Comparison of ENCODE assay signal across 8 mouse cellular contexts in genomic region chr2:129393524-129393923, GRCm38 (mm10). TPM values are rescaled to one million over a fixed set of nuclear protein-coding genes. Genes with fewer than 3 reads are reported as not detected.
A peak's percentile ranks its signal among the peaks of the same experiment; 100 is the strongest.
DNase-seq lines count a peak whose midpoint lies in the region; ATAC-seq and TF ChIP-seq lines count a peak whose summit lies in the region.

No protein-coding gene starts in this region.

- no peaks in the 10 kb centered on the region for H3K9me3 ChIP-seq in heart, embryonic 12.5 days (replicated peaks)
- H3K9me3 ChIP-seq in heart, embryonic 11.5 days (replicated peaks; ENCODE audit: control insufficient read depth, low read length) = no peaks in the 10 kb centered on the region
- H3K9me3 ChIP-seq in embryonic facial prominence, embryonic 14.5 days (ENCODE audit: control insufficient read depth, low read length) = no peaks in the 10 kb centered on the region
- H3K9me3 ChIP-seq in forebrain, embryonic 15.5 days = no peaks in the 10 kb centered on the region

- peak; percentile 18 for DNase-seq in thymus, postnatal 0 days (ENCODE audit: low spot score)
- DNase-seq in thymus, postnatal 36 days = no peak
- DNase-seq in embryonic facial prominence, embryonic 14.5 days (ENCODE audit: low spot score) = peak; percentile 7
- DNase-seq in layer of hippocampus, adult 9-10 months (ENCODE audit: low spot score) = no peak

- no peak for TF ChIP-seq POLR2A in olfactory bulb, adult 2 months (IDR thresholded peaks at IDR 0.05; ENCODE audit: insufficient read depth, low read depth, low read length)

- TF ChIP-seq CTCF in olfactory bulb, adult 2 months (IDR thresholded peaks at IDR 0.05; ENCODE audit: insufficient read depth, low read depth, low read length) = 0 out of 2 replicates have a peak, but pooled peaks have one; percentile 14

- no peak overlapping the region for H3K4me2 ChIP-seq in heart, embryonic 12.5 days
- H3K4me2 ChIP-seq in heart, embryonic 11.5 days = no peak overlapping the region
- H3K4me2 ChIP-seq in embryonic facial prominence, embryonic 14.5 days (ENCODE audit: low read depth, low read length) = no peak overlapping the region
- no peak overlapping the region for H3K4me2 ChIP-seq in forebrain, embryonic 15.5 days (replicated peaks)

- no peak overlapping the region for H3K4me3 ChIP-seq in heart, embryonic 12.5 days
- no peak overlapping the region for H3K4me3 ChIP-seq in heart, embryonic 11.5 days (ENCODE audit: low read depth, low read length)
- no peak overlapping the region for H3K4me3 ChIP-seq in embryonic facial prominence, embryonic 14.5 days (ENCODE audit: low read depth, low read length)
- H3K4me3 ChIP-seq in olfactory bulb, adult 2 months (ENCODE audit: insufficient read depth, low read depth, low read length) = no peak overlapping the region
- no peak overlapping the region for H3K4me3 ChIP-seq in forebrain, embryonic 15.5 days

- WGBS in heart, embryonic 12.5 days = 24% methylated on average over 6 of the region's 6 CpGs
- 31% methylated on average over 6 of the region's 6 CpGs for WGBS in heart, embryonic 11.5 days (ENCODE audit: insufficient replicate concordance)
- WGBS in embryonic facial prominence, embryonic 14.5 days = 29% methylated on average over 6 of the region's 6 CpGs
- WGBS in olfactory bulb, adult 2 months = 40% methylated on average over 6 of the region's 6 CpGs
- WGBS in forebrain, embryonic 15.5 days = 27% methylated on average over 6 of the region's 6 CpGs

- H3K4me1 ChIP-seq in heart, embryonic 12.5 days (replicated peaks) = no peaks in the 10 kb centered on the region
- no peaks in the 10 kb centered on the region for H3K4me1 ChIP-seq in heart, embryonic 11.5 days (ENCODE audit: control insufficient read depth, insufficient read depth, low read length)
- no peaks in the 10 kb centered on the region for H3K4me1 ChIP-seq in embryonic facial prominence, embryonic 14.5 days (ENCODE audit: control insufficient read depth, insufficient read depth, low read length)
- H3K4me1 ChIP-seq in olfactory bulb, adult 2 months (ENCODE audit: control insufficient read depth, insufficient read depth, low read length) = no peaks in the 10 kb centered on the region
- H3K4me1 ChIP-seq in forebrain, embryonic 15.5 days = no peaks in the 10 kb centered on the region

- no peaks in the 10 kb centered on the region for H3K27me3 ChIP-seq in heart, embryonic 12.5 days (replicated peaks)
- no peaks in the 10 kb centered on the region for H3K27me3 ChIP-seq in heart, embryonic 11.5 days (ENCODE audit: control insufficient read depth, insufficient read depth, low read length)
- H3K27me3 ChIP-seq in embryonic facial prominence, embryonic 14.5 days (replicated peaks; ENCODE audit: control insufficient read depth, insufficient read depth, low read length) = no peaks in the 10 kb centered on the region
- no peaks in the 10 kb centered on the region for H3K27me3 ChIP-seq in forebrain, embryonic 15.5 days

- no peaks in the 10 kb centered on the region for H3K36me3 ChIP-seq in heart, embryonic 12.5 days
- no peaks in the 10 kb centered on the region for H3K36me3 ChIP-seq in heart, embryonic 11.5 days (ENCODE audit: control insufficient read depth, insufficient read depth, low read length)
- H3K36me3 ChIP-seq in embryonic facial prominence, embryonic 14.5 days (ENCODE audit: control insufficient read depth, insufficient read depth, low read length) = no peaks in the 10 kb centered on the region
- H3K36me3 ChIP-seq in forebrain, embryonic 15.5 days = no peaks in the 10 kb centered on the region

- H3K9ac ChIP-seq in heart, embryonic 12.5 days = no peak overlapping the region
- no peak overlapping the region for H3K9ac ChIP-seq in heart, embryonic 11.5 days (ENCODE audit: low read depth, low read length)
- H3K9ac ChIP-seq in embryonic facial prominence, embryonic 14.5 days (ENCODE audit: low read depth, low read length) = no peak overlapping the region
- H3K9ac ChIP-seq in forebrain, embryonic 15.5 days (replicated peaks) = no peak overlapping the region

- ATAC-seq in heart, embryonic 12.5 days (ENCODE audit: insufficient number of reproducible peaks, low FRiP score) = peak; percentile 63
- no peak for ATAC-seq in heart, embryonic 11.5 days (replicated peaks; ENCODE audit: insufficient number of reproducible peaks, low FRiP score, low TSS enrichment)
- no peak for ATAC-seq in embryonic facial prominence, embryonic 14.5 days (ENCODE audit: low read depth)
- ATAC-seq in forebrain, embryonic 15.5 days (replicated peaks) = no peak

- no peak overlapping the region for H3K27ac ChIP-seq in heart, embryonic 12.5 days (ENCODE audit: poor library complexity, severe bottlenecking)
- no peak overlapping the region for H3K27ac ChIP-seq in heart, embryonic 11.5 days (ENCODE audit: low read depth, low read length)
- H3K27ac ChIP-seq in embryonic facial prominence, embryonic 14.5 days (replicated peaks; ENCODE audit: low read depth, low read length) = no peak overlapping the region
- no peak overlapping the region for H3K27ac ChIP-seq in olfactory bulb, adult 2 months (ENCODE audit: insufficient read depth, low read depth, low read length)
- H3K27ac ChIP-seq in forebrain, embryonic 15.5 days (replicated peaks) = no peak overlapping the region

RNA-seq across cellular contexts. Expression of gene Il1b, which starts 22.6 kb away (rescaled TPM):
- polyA plus RNA-seq in heart, embryonic 12.5 days (2016; fragmentation: Nextera tagmentation; extraction: Ambion mirVana) = 0.17 TPM in 1 of 2 replicates, not detected in the other
- polyA plus RNA-seq in heart, embryonic 11.5 days (2014; fragmentation: Nextera tagmentation; extraction: Ambion mirVana) = not detected in 2 replicates
- 1.0 and 1.1 TPM in 2 replicates for polyA plus RNA-seq in thymus, postnatal 0 days (2015; fragmentation: Nextera tagmentation; extraction: Ambion mirVana)
- polyA plus RNA-seq in embryonic facial prominence, embryonic 14.5 days (2014; fragmentation: Nextera tagmentation; extraction: Ambion mirVana) = 0.29 TPM in 1 of 2 replicates, not detected in the other
- not detected in 2 replicates for polyA plus RNA-seq in olfactory bulb, adult 2 months (2012; ENCODE audit: insufficient read depth, insufficient read length, low replicate concordance, missing spikeins)
- polyA plus RNA-seq in forebrain, embryonic 15.5 days (2015; fragmentation: Nextera tagmentation; extraction: Ambion mirVana) = not detected in 2 replicates

Comparison
In these comparisons a context has a peak if more than half of its experiments do, and no peak if none do; other contexts are left out.
1. DNase-seq: peak in thymus, postnatal 0 days (single experiment) and embryonic facial prominence, embryonic 14.5 days (single experiment); none in thymus, postnatal 36 days (0 of 2) and layer of hippocampus, adult 9-10 months (single experiment).